Mouse (Mus musculus) frontal cortex, postnatal 14 days (tissue): ENCODE data around the gene Fbxo41.
"Not testable (repeated sequence)": the region's sequence is repeated elsewhere in the genome, so short reads cannot be mapped to it uniquely, and the experiment has no call there.

Experiments used
- DNase-seq, 2 experiments: peaks; one replicate each; pipeline ENCODE4 v3.0.0; 2022; ENCODE audit warnings: low spot score in 2 of 2

Fbxo41 gene

GRCm38 (mm10) chr6:85491606-85492005 is 11.2 kb downstream of the Fbxo41 start:
- no peak for DNase-seq

GRCm38 (mm10) chr6:85490252-85490651 is 12.5 kb downstream of the Fbxo41 start:
- DNase-seq: no peak

GRCm38 (mm10) chr6:85489717-85490116 is 13.1 kb downstream of the Fbxo41 start:
- no peak for DNase-seq

GRCm38 (mm10) chr6:85488510-85488909 is 14.3 kb downstream of the Fbxo41 start:
- DNase-seq: no peak

GRCm38 (mm10) chr6:85485738-85486137 is 17.1 kb downstream of the Fbxo41 start:
- no peak for DNase-seq

GRCm38 (mm10) chr6:85483843-85484721 is 18.7 kb downstream of the Fbxo41 start:
- no peak for DNase-seq

GRCm38 (mm10) chr6:85480685-85481084 is 22.1 kb downstream of the Fbxo41 start:
- no peak for DNase-seq

- no peak for DNase-seq
Observed at GRCm38 (mm10) chr6:85479979-85480378, 22.8 kb downstream of the Fbxo41 start.

GRCm38 (mm10) chr6:85478416-85478815 is 24.4 kb downstream of the Fbxo41 start:
- DNase-seq: no peak

- no peak for DNase-seq
Observed at GRCm38 (mm10) chr6:85477366-85477917, 25.4 kb downstream of the Fbxo41 start.

GRCm38 (mm10) chr6:85475581-85475980 is 27.2 kb downstream of the Fbxo41 start:
- no peak for DNase-seq

GRCm38 (mm10) chr6:85472542-85472941 is 30.3 kb downstream of the Fbxo41 start:
- no peak for DNase-seq

- no peak for DNase-seq
Observed at GRCm38 (mm10) chr6:85471962-85472361, 30.8 kb downstream of the Fbxo41 start.

- no peak for DNase-seq
Observed at GRCm38 (mm10) chr6:85469660-85470430, 32.9 kb downstream of the Fbxo41 start.

- DNase-seq: no peak
Observed at GRCm38 (mm10) chr6:85465381-85465780, 37.4 kb downstream of the Fbxo41 start.

- no peak for DNase-seq
Observed at GRCm38 (mm10) chr6:85459621-85460020, 43.2 kb downstream of the Fbxo41 start.

GRCm38 (mm10) chr6:85452816-85453215 is 50.0 kb downstream of the Fbxo41 start:
- DNase-seq: no peak

- DNase-seq: no peak
Observed at GRCm38 (mm10) chr6:85452411-85452665, 50.5 kb downstream of the Fbxo41 start.

- DNase-seq: peak; percentile 93 to 96
Observed at GRCm38 (mm10) chr6:85451664-85452410, 51.0 kb downstream of the Fbxo41 start, which contains the start of gene Pradc1. Gene Pradc1 (minus strand): TSS chr6:85451970.

GRCm38 (mm10) chr6:85450697-85451663 is 51.8 kb downstream of the Fbxo41 start, which contains the start of gene Cct7:
Gene Cct7 (plus strand): TSS chr6:85451514.
- DNase-seq: peak; percentile 99

GRCm38 (mm10) chr6:85450140-85450539 is 52.7 kb downstream of the Fbxo41 start:
- not testable (repeated sequence) for DNase-seq
